Mouse (Mus musculus) intestine, embryonic 16.5 days (tissue): Measurements from ENCODE around the gene Mcf2l. TPM values are rescaled to one million over a fixed set of nuclear protein-coding genes. Genes with fewer than 3 reads are reported as not detected.

Experiments
- ATAC-seq: fragments of 200-750 bp; cut with Nextera tagmentation; 2 replicates; pipeline ENCODE4 v1.8.0; 2017; ENCODE audit warnings: moderate TSS enrichment, moderate library complexity
- H3K27ac ChIP-seq: fragments of 300-500 bp; sonication (generic); 2 replicates; pipeline ENCODE4 v1.5.1; 2014; ENCODE audit warnings: mild to moderate bottlenecking, low read length
- H3K27me3 ChIP-seq: fragments of 300-500 bp; sonication (generic); replicated peaks from 2 replicates; pipeline ENCODE4 v1.6.1; 2014; ENCODE audit warnings: low read length, control low read depth, mixed read lengths; ENCODE audit not compliant: control insufficient read depth, insufficient read depth
- H3K36me3 ChIP-seq: fragments of 300-500 bp; sonication (generic); 2 replicates; pipeline ENCODE4 v1.6.1; 2014; ENCODE audit warnings: low read length, control low read depth; ENCODE audit not compliant: control insufficient read depth, insufficient read depth
- H3K4me1 ChIP-seq: fragments of 300-500 bp; sonication (generic); 2 replicates; pipeline ENCODE4 v1.6.1; 2014; ENCODE audit warnings: low read length, control low read depth, mixed read lengths; ENCODE audit not compliant: control insufficient read depth, insufficient read depth
- H3K4me2 ChIP-seq: fragments of 300-500 bp; sonication (generic); 2 replicates; pipeline ENCODE4 v1.6.1; 2014; ENCODE audit warnings: low read depth, low read length, control low read depth
- H3K4me3 ChIP-seq: fragments of 300-500 bp; sonication (generic); 2 replicates; pipeline ENCODE4 v1.5.1; 2014; ENCODE audit warnings: mild to moderate bottlenecking, low read length
- H3K9ac ChIP-seq: fragments of 300-500 bp; sonication (generic); 2 replicates; pipeline ENCODE4 v1.6.1; 2014; ENCODE audit warnings: low read depth, low read length
- H3K9me3 ChIP-seq: fragments of 300-500 bp; sonication (generic); 2 replicates; pipeline ENCODE4 v1.6.1; 2016; ENCODE audit warnings: low read length, control low read depth; ENCODE audit not compliant: control insufficient read depth
- WGBS: fragments of 180-500 bp; shearing (Covaris S2); extraction: QIAGEN DNeasy Blood & Tissue Kit; methylation state at CpG from one replicate; pipeline ENCODE4 v1.1.7; 2014; 5-methylcytosine and 5-hydroxymethylcytosine counted together
- polyA plus RNA-seq: library from polyadenylated mRNA; unstranded; fragments of >200 nt; fragmentation: Nextera tagmentation; extraction: Ambion mirVana; gene quantifications from 2 replicates; pipeline ENCODE4 v1.2.1, GENCODE M21; 2015

Gene Mcf2l
- polyA plus RNA-seq, 1 experiment from 2014 or later, result 14.1 TPM

DNA sequence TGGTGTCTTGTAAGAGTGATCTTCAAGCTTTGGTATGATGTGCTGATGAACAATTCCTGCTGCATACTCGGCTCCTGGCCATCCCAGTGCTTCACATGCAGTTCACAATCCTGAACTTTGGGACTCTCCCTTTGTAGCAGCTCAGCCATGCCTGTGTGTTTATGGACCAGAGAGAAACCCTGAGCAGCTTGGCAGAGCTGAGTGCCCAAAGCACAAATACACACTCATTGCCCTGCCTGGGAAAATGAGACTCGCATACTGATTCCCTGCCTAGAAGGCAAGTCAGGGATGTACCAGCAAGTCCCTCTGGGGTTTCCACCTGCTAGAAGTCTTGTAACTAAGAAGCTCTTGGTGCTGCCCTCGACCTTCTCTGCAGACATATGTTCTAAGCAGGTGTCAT lies 3.9 kb upstream of the Mcf2l start:
- H3K4me1 ChIP-seq, result peaks cover 6% of the 10 kb centered on the region
- WGBS, result 74% methylated on average over 3 of the region's 3 CpGs
- H3K4me2 ChIP-seq, result no peak overlapping the region
- H3K27me3 ChIP-seq, result peaks cover 3% of the 10 kb centered on the region; the same call in 1 of the 2 replicates
- no peak overlapping the region for H3K27ac ChIP-seq
- no peak overlapping the region for H3K4me3 ChIP-seq
- no peaks in the 10 kb centered on the region for H3K36me3 ChIP-seq
- no peaks in the 10 kb centered on the region for H3K9me3 ChIP-seq
- no peak for ATAC-seq
- no peak overlapping the region for H3K9ac ChIP-seq

DNA sequence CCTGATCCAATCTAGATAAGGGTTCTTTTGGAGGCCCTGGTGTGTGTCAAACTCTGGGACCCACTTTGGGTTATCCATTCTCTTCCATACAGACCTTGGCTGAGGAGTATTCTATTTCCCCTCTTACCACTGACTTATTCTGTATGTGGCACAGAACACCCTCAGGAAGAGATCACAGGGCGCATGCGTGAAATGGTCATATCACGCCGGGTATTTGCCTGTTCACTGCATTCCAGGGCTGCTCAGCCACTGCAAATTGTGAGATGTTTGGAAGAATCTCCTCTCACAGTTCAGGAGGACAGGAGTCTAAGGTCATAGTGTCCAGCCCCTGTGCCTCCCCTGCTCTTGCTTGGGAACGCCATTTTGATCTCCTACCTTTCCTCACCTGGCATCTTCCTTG lies 3.0 kb upstream of the Mcf2l start:
- Histone ChIP-seq H3K36me3 (no peaks in the 10 kb centered on the region), H3K9me3 (no peaks in the 10 kb centered on the region), H3K27me3 (peaks cover 3% of the 10 kb centered on the region; the same call in 1 of the 2 replicates), H3K4me1 (peaks cover 6% of the 10 kb centered on the region), H3K4me2 (no peak overlapping the region), H3K4me3 (no peak overlapping the region), H3K9ac (no peak overlapping the region), H3K27ac (no peak overlapping the region)
- WGBS, result 84% methylated on average over 5 of the region's 5 CpGs
- ATAC-seq, result no peak

DNA sequence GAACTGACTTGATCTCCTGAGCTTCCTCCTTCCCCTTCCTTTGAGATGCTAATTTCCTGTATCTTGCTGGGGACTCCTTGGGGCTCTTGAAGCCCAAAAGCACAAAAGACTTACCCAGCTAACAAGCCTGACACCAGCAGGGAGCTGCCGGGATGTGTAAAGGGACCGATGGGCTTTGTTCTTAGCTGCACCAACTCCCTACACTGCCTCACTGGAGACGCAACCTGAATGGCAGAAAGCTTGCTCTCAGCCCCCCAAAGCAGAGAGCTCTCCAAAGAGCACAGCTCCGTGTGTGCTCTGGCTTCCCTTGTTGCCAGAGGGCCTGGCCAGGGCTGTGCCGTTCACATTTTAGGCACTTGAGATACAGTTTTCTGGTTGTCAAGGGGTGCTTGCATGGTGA lies 2.1 kb upstream of the Mcf2l start:
- H3K9me3 ChIP-seq, result no peaks in the 10 kb centered on the region
- no peak overlapping the region for H3K4me2 ChIP-seq
- no peaks in the 10 kb centered on the region for H3K36me3 ChIP-seq
- peaks cover 3% of the 10 kb centered on the region; the same call in 1 of the 2 replicates for H3K27me3 ChIP-seq
- no peak for ATAC-seq
- WGBS, result 13% methylated on average over 5 of the region's 5 CpGs
- H3K9ac ChIP-seq, result no peak overlapping the region
- H3K4me1 ChIP-seq, result peaks cover 6% of the 10 kb centered on the region
- no peak overlapping the region for H3K4me3 ChIP-seq
- no peak overlapping the region for H3K27ac ChIP-seq

DNA sequence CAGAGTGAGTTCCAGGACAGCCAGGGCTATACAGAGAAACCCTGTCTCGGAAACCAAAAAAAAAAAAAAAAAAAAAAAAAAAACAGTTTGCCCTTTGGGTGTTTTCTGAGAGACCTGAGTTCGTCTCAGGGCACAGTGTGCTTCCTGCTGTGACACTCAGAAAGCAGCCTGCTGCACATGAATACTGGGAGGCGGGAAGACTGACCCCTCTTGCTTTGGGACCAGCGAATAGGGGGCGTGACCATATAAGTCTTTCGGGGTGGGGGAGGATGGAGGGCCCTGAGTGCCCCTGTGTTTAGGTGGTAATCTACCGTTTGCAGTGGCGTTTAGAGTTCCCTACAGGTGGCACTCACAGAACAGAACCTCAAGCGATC lies 636 bp upstream of the Mcf2l start:
- H3K4me2 ChIP-seq, result peak overlapping the region; percentile 91
- WGBS, result 8% methylated on average over 9 of the region's 9 CpGs

DNA sequence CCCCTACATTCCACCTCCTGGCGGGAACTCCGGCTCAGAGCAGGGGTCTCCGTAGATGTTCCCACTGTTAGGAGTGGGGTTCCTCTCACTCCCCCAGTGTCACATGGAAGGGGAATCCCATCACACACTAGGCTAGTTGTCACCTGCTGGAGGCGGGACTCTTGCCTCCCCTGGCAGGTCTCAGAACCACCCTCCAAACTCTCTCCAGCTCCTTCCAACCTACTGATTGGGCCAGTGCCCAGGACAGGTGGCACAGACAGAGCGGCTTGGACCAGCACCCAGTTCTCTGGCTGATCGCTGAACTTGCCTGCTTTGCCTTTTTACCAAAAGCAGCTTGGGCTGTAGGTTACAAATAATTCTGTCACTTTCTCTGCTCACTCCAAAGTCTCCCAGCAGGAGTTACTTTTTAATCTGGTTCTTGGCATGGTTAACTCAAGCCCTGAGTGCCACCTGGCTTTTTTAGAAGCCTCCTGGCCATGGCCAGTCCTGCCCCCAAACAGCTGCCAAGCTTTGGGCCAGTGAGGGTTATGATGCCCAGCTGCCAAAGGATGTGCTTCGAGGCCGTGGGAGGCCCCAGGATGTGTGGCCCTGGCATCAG lies 687 bp downstream of the Mcf2l start:
- H3K9ac ChIP-seq, result peak overlapping the region; percentile 59; the same call in 1 of the 2 replicates
- ATAC-seq, result peak; percentile 49

More for the DNA sequence above, 636 bp upstream of the Mcf2l start:
- Histone ChIP-seq H3K36me3 (no peaks in the 10 kb centered on the region), H3K4me3 (peak overlapping the region; percentile 58), H3K4me1 (peaks cover 6% of the 10 kb centered on the region), H3K9ac (peak overlapping the region; percentile 59; the same call in 1 of the 2 replicates), H3K27me3 (peaks cover 3% of the 10 kb centered on the region; the same call in 1 of the 2 replicates), H3K9me3 (no peaks in the 10 kb centered on the region), H3K27ac (no peak overlapping the region)
- 0 out of 2 replicates have a peak, but pooled peaks have one; percentile 1 for ATAC-seq

DNA sequence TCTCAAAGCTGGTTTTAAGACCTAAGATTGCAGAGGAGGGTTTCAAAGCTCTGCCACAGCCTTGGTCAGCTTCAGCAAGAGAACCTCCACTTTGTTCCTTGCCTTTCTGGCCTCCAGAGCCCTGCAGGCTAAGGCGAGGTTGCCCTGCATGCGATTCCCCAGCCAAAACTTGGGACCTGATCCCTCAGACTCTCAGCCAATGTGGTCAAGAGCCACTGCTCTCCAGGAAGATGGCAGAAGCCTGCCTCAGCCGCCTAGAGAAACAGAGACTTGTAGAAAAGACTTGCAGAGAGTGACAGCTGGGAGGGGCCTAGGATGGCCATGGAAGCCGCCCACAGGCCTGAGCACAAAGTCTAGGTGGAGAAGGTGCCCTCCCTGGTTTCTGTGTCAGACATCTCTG lies 1.4 kb downstream of the Mcf2l start:
- H3K4me2 ChIP-seq, result no peak overlapping the region
- WGBS, result 79% methylated on average over 4 of the region's 4 CpGs
- H3K9me3 ChIP-seq, result no peaks in the 10 kb centered on the region

More for the DNA sequence above, 687 bp downstream of the Mcf2l start:
- Histone ChIP-seq H3K4me3 (peak overlapping the region; percentile 58), H3K27ac (no peak overlapping the region), H3K4me2 (peak overlapping the region; percentile 91), H3K9me3 (no peaks in the 10 kb centered on the region), H3K4me1 (peaks cover 6% of the 10 kb centered on the region), H3K27me3 (peaks cover 3% of the 10 kb centered on the region; the same call in 1 of the 2 replicates), H3K36me3 (no peaks in the 10 kb centered on the region)
- 21% methylated on average over 8 of the region's 8 CpGs for WGBS

DNA sequence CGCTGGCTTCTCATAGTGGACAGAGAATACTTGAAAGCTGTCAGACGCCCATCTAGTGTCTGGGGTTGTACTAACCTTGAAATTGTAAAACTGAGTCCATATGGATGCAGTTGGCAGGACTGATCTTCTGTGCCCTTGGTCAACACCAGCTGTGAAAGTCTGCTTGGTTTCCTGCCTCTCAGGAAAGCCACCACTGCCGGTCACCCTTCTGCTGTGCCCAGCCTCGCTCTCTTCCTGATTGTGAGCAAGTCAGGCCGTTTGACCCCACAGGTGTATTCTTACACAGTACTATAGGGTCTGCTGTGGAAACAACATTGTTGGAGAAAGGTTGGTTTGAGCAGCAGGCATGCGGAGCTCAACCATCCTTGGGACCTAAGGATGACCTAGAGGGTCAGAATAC lies 3.5 kb downstream of the Mcf2l start:
- Histone ChIP-seq H3K36me3 (no peaks in the 10 kb centered on the region), H3K4me2 (no peak overlapping the region), H3K9ac (no peak overlapping the region), H3K27ac (no peak overlapping the region), H3K9me3 (no peaks in the 10 kb centered on the region), H3K4me3 (no peak overlapping the region), H3K4me1 (peaks cover 9% of the 10 kb centered on the region), H3K27me3 (peaks cover 3% of the 10 kb centered on the region; the same call in 1 of the 2 replicates)
- no peak for ATAC-seq
- 77% methylated on average over 6 of the region's 6 CpGs for WGBS

More for the DNA sequence above, 1.4 kb downstream of the Mcf2l start:
- Histone ChIP-seq H3K27ac (no peak overlapping the region), H3K36me3 (no peaks in the 10 kb centered on the region), H3K4me1 (peaks cover 6% of the 10 kb centered on the region), H3K27me3 (peaks cover 3% of the 10 kb centered on the region; the same call in 1 of the 2 replicates), H3K9ac (no peak overlapping the region), H3K4me3 (no peak overlapping the region)
- no peak for ATAC-seq

DNA sequence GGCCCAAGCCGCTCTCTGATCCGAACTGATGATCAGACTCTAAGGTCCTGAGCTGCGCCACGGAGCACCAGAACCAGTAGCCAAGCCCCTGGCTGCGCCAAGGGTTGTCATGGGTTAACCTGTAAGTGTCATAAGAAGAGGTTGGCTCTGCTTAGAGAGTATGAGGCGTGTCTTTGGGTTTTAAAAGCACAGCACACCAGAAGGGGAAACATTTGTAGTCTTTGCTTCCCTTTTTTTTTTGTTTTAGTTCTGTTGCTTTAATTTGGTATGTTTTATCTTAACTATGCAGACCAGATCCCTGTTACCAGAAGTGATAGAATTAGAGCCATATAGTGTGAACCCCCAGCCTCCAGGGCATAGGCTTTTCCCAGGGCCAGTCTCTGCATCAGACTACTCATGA lies 6.6 kb downstream of the Mcf2l start:
- Histone ChIP-seq H3K4me3 (no peak overlapping the region), H3K9ac (no peak overlapping the region), H3K27me3 (no peaks in the 10 kb centered on the region), H3K9me3 (no peaks in the 10 kb centered on the region), H3K4me2 (no peak overlapping the region), H3K36me3 (no peaks in the 10 kb centered on the region), H3K4me1 (0 out of 2 replicates have a peak, but pooled peaks cover 4% of the 10 kb centered on the region), H3K27ac (no peak overlapping the region)
- WGBS, result 83% methylated on average over 6 of the region's 6 CpGs
- ATAC-seq, result no peak

DNA sequence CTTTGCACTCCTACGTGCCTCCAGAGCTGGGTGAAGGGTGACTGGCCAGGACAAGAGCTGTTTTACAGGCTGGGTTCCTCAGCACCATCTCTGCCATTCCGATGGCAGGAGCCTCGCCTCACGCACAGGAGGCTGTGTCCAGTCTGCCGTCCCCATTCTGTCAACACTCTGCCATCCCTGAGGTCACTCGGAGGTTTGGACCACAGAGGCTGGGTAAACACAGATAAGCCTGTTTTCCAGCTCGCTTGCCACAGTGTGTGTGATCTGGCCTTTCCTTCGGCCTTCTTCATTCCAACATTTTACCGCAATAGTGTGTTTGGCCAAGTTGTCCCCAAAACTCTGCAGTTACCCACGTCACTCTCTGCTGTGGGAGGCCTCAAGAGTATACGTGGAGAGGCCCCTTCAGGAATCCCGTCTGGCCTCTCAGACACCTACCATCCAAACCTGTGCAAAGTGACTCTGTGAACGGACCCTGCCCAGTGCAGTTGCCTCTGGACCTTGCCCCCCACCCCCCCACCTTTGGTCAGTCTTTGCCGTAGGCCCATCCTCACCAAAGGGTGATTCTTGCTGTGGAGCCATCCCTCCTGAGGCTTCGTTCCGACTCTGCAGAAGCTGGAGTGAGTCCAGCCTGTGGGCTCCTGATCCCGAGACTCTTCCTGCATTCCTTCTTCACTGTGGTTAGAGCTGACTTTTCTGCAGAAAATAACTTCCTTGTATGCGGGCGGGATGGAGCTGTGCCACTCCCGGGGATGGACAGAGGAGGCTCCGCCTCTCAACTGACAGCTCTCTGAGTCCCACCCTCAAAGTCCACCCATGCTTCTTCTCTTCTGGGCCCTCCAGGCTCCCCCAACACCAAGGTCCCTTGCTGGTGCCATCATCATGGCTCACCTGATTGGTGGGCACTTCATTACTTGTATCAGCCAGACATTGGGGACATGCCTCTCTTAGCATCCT lies 9.7 kb downstream of the Mcf2l start:
- Histone ChIP-seq H3K27me3 (no peaks in the 10 kb centered on the region), H3K27ac (no peak overlapping the region), H3K36me3 (no peaks in the 10 kb centered on the region), H3K4me3 (peak overlapping the region; percentile 0; the same call in 1 of the 2 replicates), H3K4me1 (0 out of 2 replicates have a peak, but pooled peaks cover 4% of the 10 kb centered on the region), H3K9me3 (no peaks in the 10 kb centered on the region), H3K4me2 (no peak overlapping the region; the same call in 1 of the 2 replicates), H3K9ac (no peak overlapping the region)
- peak; percentile 59 for ATAC-seq
- WGBS, result 52% methylated on average over 21 of the region's 21 CpGs
